Mouse (Mus musculus) stomach, embryonic 14.5 days (tissue): Measurements from ENCODE around the gene Flnb. TPM values are rescaled to one million over a fixed set of nuclear protein-coding genes. Genes with fewer than 3 reads are reported as not detected.

ENCODE experiments used
- ATAC-seq: fragments of 200-750 bp; cut with Nextera tagmentation; 2 replicates; pipeline ENCODE4 v1.8.0; 2017; ENCODE audit warnings: low read depth, moderate TSS enrichment; ENCODE audit not compliant: insufficient number of reproducible peaks, insufficient read depth, low FRiP score
- H3K27ac ChIP-seq: fragments of 300-500 bp; sonication (generic); 2 replicates; pipeline ENCODE4 v1.5.1; 2014; ENCODE audit warnings: mild to moderate bottlenecking, low read length, moderate library complexity, mixed read lengths
- H3K27me3 ChIP-seq: fragments of 300-500 bp; sonication (generic); 2 replicates; pipeline ENCODE4 v1.6.1; 2014; ENCODE audit warnings: low read length, control low read depth, mixed read lengths; ENCODE audit not compliant: control insufficient read depth, insufficient read depth
- H3K36me3 ChIP-seq: fragments of 300-500 bp; sonication (generic); 2 replicates; pipeline ENCODE4 v1.6.1; 2014; ENCODE audit warnings: mild to moderate bottlenecking, control low read depth, low read length, moderate library complexity, mixed read lengths; ENCODE audit not compliant: control insufficient read depth, insufficient read depth
- H3K4me1 ChIP-seq: fragments of 300-500 bp; sonication (generic); 2 replicates; pipeline ENCODE4 v1.6.1; 2014; ENCODE audit warnings: low read length, control low read depth, mixed read lengths; ENCODE audit not compliant: control insufficient read depth, insufficient read depth
- H3K4me2 ChIP-seq: fragments of 300-500 bp; sonication (generic); replicated peaks from 2 replicates; pipeline ENCODE4 v1.6.1; 2014; ENCODE audit warnings: low read depth, low read length, control low read depth
- H3K4me3 ChIP-seq: fragments of 300-500 bp; sonication (generic); 2 replicates; pipeline ENCODE4 v1.5.1; 2014; ENCODE audit warnings: low read depth, low read length, control low read depth
- H3K9ac ChIP-seq: fragments of 300-500 bp; sonication (generic); replicated peaks from 2 replicates; pipeline ENCODE4 v1.6.1; 2014; ENCODE audit warnings: low read depth, mild to moderate bottlenecking, control low read depth, low read length, moderate library complexity, mixed read lengths
- H3K9me3 ChIP-seq: fragments of 300-500 bp; sonication (generic); 2 replicates; pipeline ENCODE4 v1.6.1; 2016; ENCODE audit warnings: low read depth, low read length, control low read depth; ENCODE audit not compliant: control insufficient read depth
- WGBS: fragments of 180-500 bp; shearing (Covaris S2); extraction: QIAGEN DNeasy Blood & Tissue Kit; methylation state at CpG from one replicate; pipeline ENCODE4 v1.1.7; 2014; 5-methylcytosine and 5-hydroxymethylcytosine counted together
- polyA plus RNA-seq: library from polyadenylated mRNA; unstranded; fragments of >200 nt; fragmentation: Nextera tagmentation; extraction: Ambion mirVana; gene quantifications from 2 replicates; pipeline ENCODE4 v1.2.1, GENCODE M21; 2014

The Flnb gene
- polyA plus RNA-seq, 1 experiment from 2014 or later: 23.7 TPM

- no peak overlapping the region for H3K27ac ChIP-seq
- H3K27me3 ChIP-seq: no peaks in the 10 kb centered on the region
- peaks cover 32% of the 10 kb centered on the region for H3K4me1 ChIP-seq
- WGBS: 70% methylated on average over 6 of the region's 6 CpGs
- no peak overlapping the region for H3K4me2 ChIP-seq
- ATAC-seq: no peak
- no peaks in the 10 kb centered on the region for H3K36me3 ChIP-seq
- H3K9ac ChIP-seq: no peak overlapping the region
- no peaks in the 10 kb centered on the region for H3K9me3 ChIP-seq
- H3K4me3 ChIP-seq: no peak overlapping the region
These were observed 36.6 kb downstream of the Flnb start for GRCm38 (mm10) chr14:7854366-7854765.

GRCm38 (mm10) chr14:7855101-7855500 is 37.3 kb downstream of the Flnb start:
- no peak for ATAC-seq
- Histone ChIP-seq H3K4me1 (peaks cover 32% of the 10 kb centered on the region), H3K36me3 (no peaks in the 10 kb centered on the region), H3K9ac (no peak overlapping the region), H3K27me3 (no peaks in the 10 kb centered on the region), H3K27ac (no peak overlapping the region), H3K9me3 (no peaks in the 10 kb centered on the region), H3K4me2 (no peak overlapping the region), H3K4me3 (no peak overlapping the region)
- WGBS: 57% methylated on average over 6 of the region's 6 CpGs

DNA sequence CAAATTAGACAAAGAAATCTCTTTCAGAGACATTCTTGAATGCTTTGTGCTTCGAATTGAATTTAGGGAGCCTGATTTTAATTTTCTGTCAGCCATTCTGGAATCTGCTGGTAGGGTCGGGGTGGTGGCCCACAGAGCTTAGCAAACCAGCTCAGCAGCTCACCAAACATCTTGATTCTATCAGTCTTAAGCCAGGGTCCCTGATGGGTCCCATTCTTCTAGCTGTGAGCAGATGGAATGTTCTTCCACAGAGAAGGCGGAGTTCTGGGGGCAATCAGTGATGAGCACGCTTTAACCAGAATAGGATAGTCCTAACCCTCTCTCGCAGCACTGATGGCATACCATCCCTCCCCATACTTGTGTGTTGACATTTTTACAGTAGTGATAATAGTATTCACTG is 37.7 kb downstream of the Flnb start:
- ATAC-seq: no peak
- Histone ChIP-seq H3K4me2 (no peak overlapping the region), H3K9me3 (no peaks in the 10 kb centered on the region), H3K9ac (no peak overlapping the region), H3K27ac (no peak overlapping the region), H3K4me3 (no peak overlapping the region), H3K27me3 (no peaks in the 10 kb centered on the region), H3K36me3 (no peaks in the 10 kb centered on the region), H3K4me1 (peaks cover 32% of the 10 kb centered on the region)
- WGBS: 55% methylated on average over 5 of the region's 5 CpGs

- Histone ChIP-seq H3K9ac (no peak overlapping the region), H3K27me3 (no peaks in the 10 kb centered on the region), H3K4me2 (no peak overlapping the region), H3K4me3 (no peak overlapping the region), H3K4me1 (peaks cover 26% of the 10 kb centered on the region), H3K36me3 (no peaks in the 10 kb centered on the region), H3K27ac (no peak overlapping the region), H3K9me3 (no peaks in the 10 kb centered on the region)
- 80% methylated on average over 10 of the region's 10 CpGs for WGBS
- no peak for ATAC-seq
These were observed 38.6 kb downstream of the Flnb start for GRCm38 (mm10) chr14:7856348-7856747.

DNA sequence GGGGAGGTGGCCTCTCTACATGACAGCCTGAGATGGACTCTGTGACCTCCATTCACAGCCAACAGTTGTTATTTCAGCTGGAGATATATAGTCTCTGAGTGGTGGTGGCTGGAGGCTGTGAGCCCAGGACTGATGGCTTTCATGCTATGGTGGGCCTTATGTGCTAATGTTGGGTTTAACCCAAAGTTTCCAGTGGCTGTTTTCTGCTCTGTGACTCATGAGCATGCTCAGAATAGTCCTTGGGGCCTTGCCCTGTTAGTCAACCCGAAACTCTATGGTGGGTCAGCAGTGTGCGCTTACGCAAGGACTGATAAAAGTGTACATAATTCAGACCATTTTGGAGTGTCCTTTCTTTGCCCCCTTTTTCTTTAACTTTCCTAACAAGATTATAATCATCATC is 40.1 kb downstream of the Flnb start:
- no peak overlapping the region for H3K4me3 ChIP-seq
- no peaks in the 10 kb centered on the region for H3K27me3 ChIP-seq
- H3K9me3 ChIP-seq: no peaks in the 10 kb centered on the region
- ATAC-seq: no peak
- no peak overlapping the region for H3K4me2 ChIP-seq
- 95% methylated on average over 3 of the region's 3 CpGs for WGBS
- no peaks in the 10 kb centered on the region for H3K36me3 ChIP-seq
- H3K4me1 ChIP-seq: peaks cover 16% of the 10 kb centered on the region
- H3K9ac ChIP-seq: no peak overlapping the region
- no peak overlapping the region for H3K27ac ChIP-seq

DNA sequence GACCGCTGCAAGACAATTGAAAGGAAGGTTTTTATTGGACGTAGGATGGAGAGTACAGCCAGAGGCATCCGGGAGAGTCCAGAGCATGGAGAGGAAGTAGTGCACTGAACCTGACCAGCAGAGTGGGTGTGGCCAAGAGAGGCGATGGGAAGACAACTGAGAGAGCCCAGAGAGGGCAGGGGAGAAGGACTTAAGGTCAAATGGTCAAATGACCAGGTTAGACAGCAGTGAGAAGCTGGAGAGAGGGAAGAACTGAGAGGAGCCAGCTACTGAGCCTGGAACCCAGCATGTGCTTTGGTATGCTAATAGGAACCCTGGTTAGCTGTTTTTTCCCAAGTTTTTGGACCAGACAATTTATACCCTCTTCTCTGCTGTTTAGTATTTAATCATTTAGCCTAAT is 40.7 kb downstream of the Flnb start:
- 60% methylated on average over 4 of the region's 4 CpGs for WGBS
- H3K36me3 ChIP-seq: no peaks in the 10 kb centered on the region
- H3K27ac ChIP-seq: no peak overlapping the region
- ATAC-seq: no peak
- no peaks in the 10 kb centered on the region for H3K9me3 ChIP-seq
- no peak overlapping the region for H3K4me3 ChIP-seq
- no peaks in the 10 kb centered on the region for H3K27me3 ChIP-seq
- no peak overlapping the region for H3K4me2 ChIP-seq
- H3K4me1 ChIP-seq: peaks cover 18% of the 10 kb centered on the region
- H3K9ac ChIP-seq: no peak overlapping the region

- Histone ChIP-seq H3K4me1 (peaks cover 18% of the 10 kb centered on the region), H3K36me3 (no peaks in the 10 kb centered on the region), H3K4me2 (no peak overlapping the region), H3K9ac (no peak overlapping the region), H3K27ac (no peak overlapping the region), H3K9me3 (no peaks in the 10 kb centered on the region), H3K27me3 (no peaks in the 10 kb centered on the region), H3K4me3 (no peak overlapping the region)
- ATAC-seq: no peak
- 83% methylated on average over 8 of the region's 8 CpGs for WGBS
These were observed 42.9 kb downstream of the Flnb start for GRCm38 (mm10) chr14:7860525-7861154.

DNA sequence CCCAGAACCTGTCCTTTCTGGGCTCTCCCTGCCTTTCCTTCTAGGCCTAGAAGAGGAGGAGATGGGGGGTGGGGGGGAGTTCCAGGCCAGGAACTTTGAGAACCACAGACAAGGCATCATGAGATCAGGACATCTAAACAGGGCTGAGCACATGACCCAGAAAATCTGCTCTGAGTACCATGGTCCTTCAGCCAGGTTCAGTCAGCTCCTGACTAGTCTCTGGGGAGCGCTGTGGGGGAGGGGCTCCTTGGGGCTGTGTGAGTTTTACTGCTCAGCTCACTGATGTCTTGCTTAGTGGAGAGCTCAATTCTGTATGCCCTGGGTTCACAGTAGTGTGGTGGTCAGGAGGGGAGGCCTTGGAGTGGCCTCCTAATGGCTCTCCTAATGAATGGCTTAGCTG is 43.5 kb downstream of the Flnb start:
- Histone ChIP-seq H3K27me3 (no peaks in the 10 kb centered on the region), H3K27ac (no peak overlapping the region), H3K4me3 (no peak overlapping the region), H3K9ac (no peak overlapping the region), H3K36me3 (no peaks in the 10 kb centered on the region), H3K9me3 (no peaks in the 10 kb centered on the region), H3K4me1 (peaks cover 18% of the 10 kb centered on the region), H3K4me2 (no peak overlapping the region)
- 86% methylated on average over 1 of the region's 1 CpGs for WGBS
- ATAC-seq: no peak

DNA sequence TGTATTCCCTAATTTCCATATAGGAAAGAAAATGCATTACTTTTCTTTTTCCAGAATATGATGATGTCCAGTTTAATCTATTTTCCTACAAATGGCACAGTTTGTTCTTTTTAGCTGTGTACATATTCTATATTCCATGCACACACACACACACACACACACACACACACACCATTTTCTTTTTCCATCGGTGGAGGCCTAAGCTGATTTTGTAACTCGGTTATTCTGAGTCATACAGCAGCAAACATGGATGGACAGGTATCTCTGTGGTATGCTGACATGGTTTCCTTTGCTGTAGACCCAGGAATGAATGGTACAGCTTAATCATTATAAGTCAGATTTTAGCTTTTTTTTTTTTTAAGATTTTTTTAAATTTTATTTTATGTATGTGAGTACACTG is 44.5 kb downstream of the Flnb start:
- no peak overlapping the region for H3K4me2 ChIP-seq
- no peaks in the 10 kb centered on the region for H3K36me3 ChIP-seq
- ATAC-seq: no peak
- no peak overlapping the region for H3K4me3 ChIP-seq
- 90% methylated on average over 2 of the region's 2 CpGs for WGBS
- H3K4me1 ChIP-seq: peaks cover 16% of the 10 kb centered on the region
- no peak overlapping the region for H3K27ac ChIP-seq
- no peaks in the 10 kb centered on the region for H3K9me3 ChIP-seq
- H3K27me3 ChIP-seq: no peaks in the 10 kb centered on the region
- no peak overlapping the region for H3K9ac ChIP-seq
